Mouse (Mus musculus): Measurements from ENCODE around the gene Rnf144a.

GRCm38 (mm10) chr12:26386947-26387346, 28.1 kb downstream of the Rnf144a start:
- TF ChIP-seq CTCF (IDR thresholded peaks at IDR 0.05; ENCODE audit: borderline replicate concordance, control insufficient read depth, extremely low read depth, insufficient read depth, low read length, poor library complexity) (no peak), POLR2A (IDR thresholded peaks at IDR 0.05; ENCODE audit: control insufficient read depth, extremely low read depth, insufficient read depth, low read length, poor library complexity) (no peak)
